In genomic region chr12:78918227-78919078, GRCm38 (mm10) we compare ENCODE assay signal across 8 mouse cellular contexts. TPM values are rescaled to one million over a fixed set of nuclear protein-coding genes. Genes with fewer than 3 reads are reported as not detected.
DNase-seq lines count a peak whose midpoint lies in the region; ATAC-seq and TF ChIP-seq lines count a peak whose summit lies in the region.

No protein-coding gene starts in this region.

- H3K27ac ChIP-seq in ES-E14 (ENCODE audit: insufficient read depth, low read depth, low read length, poor library complexity, severe bottlenecking), result no peak overlapping the region
- no peak overlapping the region for H3K27ac ChIP-seq in forebrain, embryonic 14.5 days (ENCODE audit: low read depth, low read length)
- H3K27ac ChIP-seq in liver, embryonic 16.5 days (ENCODE audit: low read length), result peak overlapping the region; percentile 59; the same call in 1 of the 2 replicates
- no peak overlapping the region for H3K27ac ChIP-seq in neural tube, embryonic 13.5 days (replicated peaks)

- no peaks in the 10 kb centered on the region for H3K36me3 ChIP-seq in ES-E14 (ENCODE audit: control insufficient read depth, insufficient read depth, low read length, poor library complexity, severe bottlenecking)
- no peaks in the 10 kb centered on the region for H3K36me3 ChIP-seq in forebrain, embryonic 14.5 days (ENCODE audit: control insufficient read depth, insufficient read depth, low read length)
- no peaks in the 10 kb centered on the region for H3K36me3 ChIP-seq in liver, embryonic 16.5 days (ENCODE audit: control insufficient read depth, insufficient read depth)
- H3K36me3 ChIP-seq in neural tube, embryonic 13.5 days, result no peaks in the 10 kb centered on the region

- in situ Hi-C loops in ES-E14 (cut with MboI; ENCODE audit: low sequenced_read_pairs in 2 of 2, unreplicated experiment in 2 of 2), result loop anchor here in 1 of 2 experiments (10.0 kb wide), 1 partner anchor 166 kb away; the partner anchor contains the start of gene Pigh

- peak; percentile 90 for DNase-seq in ES-E14 (ENCODE audit: low read depth, low spot score)
- DNase-seq in cerebellum, adult 11 months, result peak; percentile 89
- peak; percentile 93 for DNase-seq in forebrain, embryonic 14.5 days (ENCODE audit: low spot score)
- peak; percentile 76 to 86 for DNase-seq in heart, postnatal 14 days
- DNase-seq in large intestine, adult 2 months (ENCODE audit: low read depth, low spot score), result peak; percentile 81
- peak; percentile 60 for DNase-seq in telencephalon, adult 2 months (ENCODE audit: low read depth, low spot score)

- H3K9me3 ChIP-seq in ES-E14 (ENCODE audit: control insufficient read depth, insufficient read depth, low read depth, low read length), result no peaks in the 10 kb centered on the region
- H3K9me3 ChIP-seq in forebrain, embryonic 14.5 days (replicated peaks; ENCODE audit: control insufficient read depth, low read length), result no peaks in the 10 kb centered on the region
- no peaks in the 10 kb centered on the region for H3K9me3 ChIP-seq in liver, embryonic 16.5 days (replicated peaks; ENCODE audit: control insufficient read depth, low read length)
- H3K9me3 ChIP-seq in neural tube, embryonic 13.5 days, result no peaks in the 10 kb centered on the region; the same call in 1 of the 2 replicates

- no peaks in the 10 kb centered on the region for H3K4me1 ChIP-seq in ES-E14 (ENCODE audit: control insufficient read depth in 2 of 2, insufficient read depth in 2 of 2, low read length in 2 of 2, poor library complexity in 1 of 2)
- H3K4me1 ChIP-seq in forebrain, embryonic 14.5 days (ENCODE audit: control insufficient read depth, insufficient read depth, low read length), result no peaks in the 10 kb centered on the region
- peaks cover 43% of the 10 kb centered on the region for H3K4me1 ChIP-seq in liver, embryonic 16.5 days (ENCODE audit: control insufficient read depth, low read depth, low read length)
- H3K4me1 ChIP-seq in neural tube, embryonic 13.5 days (replicated peaks), result peaks cover 12% of the 10 kb centered on the region

- intact Hi-C loops in heart, postnatal 14 days (cut with DNase I), result loop anchor here (1.0 to 5.0 kb wide), 5 partner anchors 69 to 179 kb away; partner anchors contain the start of gene Tmem229b

- no peak overlapping the region for H3K4me3 ChIP-seq in ES-E14 (ENCODE audit: insufficient read depth in 1 of 2, low read depth in 1 of 2, low read length in 2 of 2, poor library complexity in 1 of 2, severe bottlenecking in 1 of 2)
- no peak overlapping the region for H3K4me3 ChIP-seq in forebrain, embryonic 14.5 days (ENCODE audit: low read depth, low read length)
- peak overlapping the region; percentile 24; the same call in 1 of the 2 replicates for H3K4me3 ChIP-seq in liver, embryonic 16.5 days (ENCODE audit: low read depth, low read length)
- no peak overlapping the region for H3K4me3 ChIP-seq in neural tube, embryonic 13.5 days

- peak overlapping the region; percentile 22; the same call in 1 of the 2 replicates for H3K4me2 ChIP-seq in forebrain, embryonic 14.5 days (ENCODE audit: low read length)
- H3K4me2 ChIP-seq in liver, embryonic 16.5 days (ENCODE audit: low read depth, low read length), result peak overlapping the region; percentile 49
- H3K4me2 ChIP-seq in neural tube, embryonic 13.5 days, result peak overlapping the region; percentile 42

- ATAC-seq in forebrain, embryonic 14.5 days, result peak; percentile 68
- ATAC-seq in liver, embryonic 16.5 days (ENCODE audit: low read depth), result peak; percentile 62
- ATAC-seq in neural tube, embryonic 13.5 days (ENCODE audit: low read depth), result peak; percentile 71; the same call in 1 of the 2 replicates

- no peak overlapping the region for H3K9ac ChIP-seq in ES-E14 (ENCODE audit: insufficient read depth, low read depth, low read length, poor library complexity, severe bottlenecking)
- H3K9ac ChIP-seq in forebrain, embryonic 14.5 days (ENCODE audit: low read length), result no peak overlapping the region
- peak overlapping the region; percentile 34 for H3K9ac ChIP-seq in liver, embryonic 16.5 days (ENCODE audit: low read depth, low read length)
- H3K9ac ChIP-seq in neural tube, embryonic 13.5 days, result no peak overlapping the region

- H3K27me3 ChIP-seq in forebrain, embryonic 14.5 days (replicated peaks; ENCODE audit: control insufficient read depth, insufficient read depth, low read length), result peaks cover 3% of the 10 kb centered on the region; the same call in 1 of the 2 replicates
- peaks cover 3% of the 10 kb centered on the region; the same call in 1 of the 2 replicates for H3K27me3 ChIP-seq in liver, embryonic 16.5 days (ENCODE audit: control insufficient read depth, insufficient read depth, low read depth, low read length)
- H3K27me3 ChIP-seq in neural tube, embryonic 13.5 days, result peaks cover 10% of the 10 kb centered on the region

- WGBS in forebrain, embryonic 14.5 days, result 18% methylated on average over 11 of the region's 11 CpGs
- WGBS in large intestine, adult 2 months, result 8% methylated on average over 11 of the region's 11 CpGs
- 16% methylated on average over 11 of the region's 11 CpGs for WGBS in liver, embryonic 16.5 days (ENCODE audit: insufficient replicate concordance)
- WGBS in neural tube, embryonic 13.5 days, result 20% methylated on average over 11 of the region's 11 CpGs

TF ChIP-seq in ES-E14, 5 proteins besides CTCF, POLR2A, EP300 and RAD21:
- TF ChIP-seq ZC3H11A (IDR thresholded peaks at IDR 0.05; ENCODE audit: borderline replicate concordance, low read depth, low read length) (peak; percentile 65; the same call in 1 of the 2 replicates), MAFK (IDR thresholded peaks at IDR 0.05; ENCODE audit: insufficient read depth, low read depth, low read length) (no peak)

RNA-seq across cellular contexts. Expression of gene Plek2, which starts 11.7 kb away (rescaled TPM):
- total RNA-seq in ES-E14 (2012; rRNA removed), result 0.98 and 1.1 TPM in 2 replicates
- polyA plus RNA-seq in forebrain, embryonic 14.5 days (2014; fragmentation: Nextera tagmentation; extraction: Ambion mirVana), result 0.77 and 1.2 TPM in 2 replicates
- total RNA-seq in heart, postnatal 14 days (2021), result under 1 TPM; 0.53 to 0.59 TPM
- 16.3 and 37.4 TPM in 2 replicates for polyA plus RNA-seq in large intestine, adult 2 months (2012; rRNA removed)
- 38.4 and 39.6 TPM in 2 replicates for polyA plus RNA-seq in liver, embryonic 16.5 days (2015; fragmentation: Nextera tagmentation; extraction: Ambion mirVana)
- polyA plus RNA-seq in neural tube, embryonic 13.5 days (2015; fragmentation: Nextera tagmentation; extraction: Ambion mirVana), result 1.0 and 1.1 TPM in 2 replicates

RNA-seq across cellular contexts. Expression of gene Eif2s1, which starts 56.8 kb away (rescaled TPM):
- 113 and 184 TPM in 2 replicates for total RNA-seq in ES-E14 (2012; rRNA removed)
- polyA plus RNA-seq in forebrain, embryonic 14.5 days (2014; fragmentation: Nextera tagmentation; extraction: Ambion mirVana), result 183 and 188 TPM in 2 replicates
- total RNA-seq in heart, postnatal 14 days (2021), result 10 to 100 TPM; 44.3 to 48.7 TPM
- polyA plus RNA-seq in large intestine, adult 2 months (2012; rRNA removed), result 11.5 and 12.7 TPM in 2 replicates
- 139 and 149 TPM in 2 replicates for polyA plus RNA-seq in liver, embryonic 16.5 days (2015; fragmentation: Nextera tagmentation; extraction: Ambion mirVana)
- 167 and 176 TPM in 2 replicates for polyA plus RNA-seq in neural tube, embryonic 13.5 days (2015; fragmentation: Nextera tagmentation; extraction: Ambion mirVana)

RNA-seq across cellular contexts. Expression of gene Atp6v1d, which starts 57.0 kb away (rescaled TPM):
- 34.8 and 44.6 TPM in 2 replicates for total RNA-seq in ES-E14 (2012; rRNA removed)
- polyA plus RNA-seq in forebrain, embryonic 14.5 days (2014; fragmentation: Nextera tagmentation; extraction: Ambion mirVana), result 126 and 128 TPM in 2 replicates
- 10 to 100 TPM; 85.4 to 85.5 TPM for total RNA-seq in heart, postnatal 14 days (2021)
- polyA plus RNA-seq in large intestine, adult 2 months (2012; rRNA removed), result 11.9 and 13.8 TPM in 2 replicates
- polyA plus RNA-seq in liver, embryonic 16.5 days (2015; fragmentation: Nextera tagmentation; extraction: Ambion mirVana), result 24.4 and 26.7 TPM in 2 replicates
- 125 and 128 TPM in 2 replicates for polyA plus RNA-seq in neural tube, embryonic 13.5 days (2015; fragmentation: Nextera tagmentation; extraction: Ambion mirVana)

Comparison
In these comparisons a context has a peak if more than half of its experiments do, and no peak if none do; other contexts are left out.
1. RNA of gene Eif2s1, which starts 56.8 kb away (polyA plus RNA-seq): 183 to 188 TPM in forebrain, embryonic 14.5 days, 167 to 176 TPM in neural tube, embryonic 13.5 days and 139 to 149 TPM in liver, embryonic 16.5 days; 11.5 to 12.7 TPM in large intestine, adult 2 months; every median in the first group is over 10 times any median in the second.
2. Peak in every context shown above with its lines, with median percentiles within 50 percentile points of each other: DNase-seq, ATAC-seq and H3K4me2 ChIP-seq.